Mouse (Mus musculus): ENCODE results near the gene Dolk. TPM values are rescaled to one million over a fixed set of nuclear protein-coding genes. Genes with fewer than 3 reads are reported as not detected.
A peak's percentile ranks its signal among the peaks of the same experiment; 100 is the strongest.

Gene Dolk
- polyA plus RNA-seq, 1 experiment from 2014 or later, result 27.8 TPM

DNA sequence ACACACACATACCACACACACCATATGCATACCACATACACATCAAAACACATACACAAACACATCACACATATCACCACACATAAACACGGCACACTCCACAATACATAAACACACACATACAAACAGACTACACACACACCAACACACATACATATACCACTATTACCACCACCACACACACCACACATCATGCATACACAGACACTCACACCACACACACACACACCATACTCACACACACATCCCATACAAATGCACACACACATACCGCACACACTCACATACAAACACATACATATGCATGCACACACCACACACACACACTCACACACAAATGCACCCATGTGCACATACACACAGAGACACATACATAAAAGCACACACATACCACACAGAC, 18.7 kb downstream of the Dolk start:
- H3K9me3 ChIP-seq, result no peaks in the 10 kb centered on the region
- no peak for ATAC-seq (ENCODE audit: extremely low read depth, insufficient number of reproducible peaks, low FRiP score, low TSS enrichment)
- no peaks in the 10 kb centered on the region for H3K27me3 ChIP-seq (replicated peaks)
- peaks cover 68% of the 10 kb centered on the region for H3K4me1 ChIP-seq
- peak overlapping the region; percentile 99; the same call in 1 of the 2 replicates for H3K27ac ChIP-seq (replicated peaks)
- H3K9ac ChIP-seq, result 0 out of 2 replicates have a peak overlapping the region, but pooled peaks have one; percentile 2
- H3K4me2 ChIP-seq, result no peak overlapping the region
- 95% methylated on average over 2 of the region's 2 CpGs for WGBS
- H3K36me3 ChIP-seq, result peaks cover 29% of the 10 kb centered on the region
- H3K4me3 ChIP-seq, result no peak overlapping the region

DNA sequence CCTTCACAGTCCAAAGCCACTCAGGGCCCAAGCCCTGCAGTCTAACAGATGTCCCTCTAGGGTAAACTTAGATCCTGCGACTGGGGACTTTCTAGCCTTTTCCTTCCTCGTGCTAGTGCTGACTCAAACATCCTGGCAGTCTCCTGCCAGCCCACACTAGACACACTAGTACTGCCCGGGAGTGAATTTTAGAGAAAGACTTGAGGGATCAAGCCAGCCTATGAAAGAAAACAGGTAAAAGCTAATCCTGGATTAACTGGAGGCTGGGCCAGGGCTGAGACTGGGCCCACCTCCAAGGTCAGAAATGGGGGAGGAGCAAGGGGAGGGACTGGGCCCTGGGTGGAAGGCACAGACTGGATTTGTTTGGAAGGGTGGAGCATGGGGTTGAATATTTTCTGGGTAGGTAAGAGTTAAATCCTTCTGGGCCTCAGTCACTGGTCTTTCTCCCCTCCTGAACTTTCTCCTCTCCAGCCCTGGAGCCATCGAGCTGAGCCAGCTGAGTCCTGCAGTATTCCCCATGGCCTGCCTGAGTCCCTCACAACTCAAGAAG, 19.7 kb downstream of the Dolk start:
- Histone ChIP-seq H3K4me3 (peak overlapping the region; percentile 32), H3K4me2 (peak overlapping the region; percentile 55), H3K4me1 (peaks cover 75% of the 10 kb centered on the region), H3K27me3 (replicated peaks) (no peaks in the 10 kb centered on the region), H3K9ac (peak overlapping the region; percentile 75), H3K27ac (replicated peaks) (peak overlapping the region; percentile 99), H3K36me3 (peaks cover 34% of the 10 kb centered on the region), H3K9me3 (no peaks in the 10 kb centered on the region)
- no peak for ATAC-seq (ENCODE audit: extremely low read depth, insufficient number of reproducible peaks, low FRiP score, low TSS enrichment)
- 13% methylated on average over 4 of the region's 4 CpGs for WGBS

DNA sequence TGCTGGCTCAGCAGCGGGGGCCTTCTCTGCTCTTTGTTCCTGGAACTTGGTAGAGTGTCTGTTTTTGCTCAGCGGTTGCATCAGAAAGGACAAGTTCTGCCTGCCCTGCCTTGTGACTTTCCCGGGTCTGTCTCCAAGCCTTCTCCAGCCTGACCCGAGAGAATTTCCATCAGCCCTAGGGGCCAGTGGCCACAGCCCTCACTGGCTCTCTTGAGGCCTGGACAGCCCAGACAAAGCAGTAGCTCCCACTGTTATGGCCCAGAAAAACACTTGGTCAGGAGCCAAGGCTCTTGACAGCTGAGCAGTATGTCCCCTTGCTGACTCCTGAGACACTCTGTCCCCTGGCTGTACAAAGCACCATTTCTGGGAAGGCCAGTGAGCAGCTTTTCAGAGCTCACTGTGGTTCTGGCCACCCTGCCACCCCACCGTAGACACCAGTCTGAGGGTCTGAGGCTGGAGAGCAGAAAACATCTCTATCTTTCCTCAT, 20.3 kb downstream of the Dolk start, which contains the start of gene Phyhd1:
Gene Phyhd1, plus strand, starts transcription at position 437 of the 487 bp plus-strand sequence.
- H3K4me3 ChIP-seq, result peak within 1 kb of the TSS; percentile 32
- peaks cover 75% of the 10 kb centered on the region for H3K4me1 ChIP-seq
- no peak for ATAC-seq (ENCODE audit: extremely low read depth, insufficient number of reproducible peaks, low FRiP score, low TSS enrichment)

DNA sequence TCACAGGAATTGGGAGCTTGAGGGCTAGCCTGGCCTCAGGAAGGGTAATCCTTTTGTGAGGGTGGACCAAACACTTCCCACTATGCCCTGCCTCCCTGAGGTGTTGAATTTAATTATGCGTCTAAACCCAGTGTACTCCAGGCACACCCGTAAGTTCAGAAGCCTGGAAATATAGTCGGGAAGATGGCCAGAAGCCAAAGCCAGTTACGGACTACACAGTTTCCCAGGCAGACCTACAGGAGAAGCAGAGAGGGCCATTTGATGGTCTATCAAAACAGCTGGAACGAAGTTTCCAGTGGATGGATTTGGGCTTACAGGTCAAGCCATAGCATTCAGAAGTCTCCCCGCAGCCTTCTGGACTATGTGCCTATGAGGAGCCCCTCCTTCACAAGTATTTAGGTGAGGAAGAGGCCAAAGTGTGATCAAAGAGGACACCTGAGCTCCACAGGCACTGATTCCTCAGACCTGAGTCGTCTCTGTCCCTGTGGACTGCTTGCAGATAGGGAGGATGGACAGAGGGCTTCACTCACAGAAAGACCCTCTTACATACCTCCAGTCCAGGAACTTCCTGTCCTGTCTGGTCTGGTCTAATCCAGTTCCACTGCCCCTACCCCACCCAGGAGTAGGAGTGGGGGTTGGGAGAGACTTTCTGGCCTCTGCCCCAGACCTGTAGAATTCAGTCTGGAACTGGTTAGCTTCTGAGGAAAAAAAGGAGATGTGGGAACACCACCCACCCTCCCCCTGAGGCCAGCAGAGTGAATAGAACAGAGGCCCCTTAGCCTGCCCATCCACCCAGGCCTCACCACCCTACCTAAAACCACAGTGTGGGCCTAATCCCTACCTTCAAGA, 21.2 kb downstream of the Dolk start:
- 0 out of 2 replicates have a peak overlapping the region, but pooled peaks have one; percentile 55 for H3K4me2 ChIP-seq
- peak overlapping the region; percentile 99 for H3K27ac ChIP-seq (replicated peaks)
- H3K4me3 ChIP-seq, result no peak overlapping the region
- H3K27me3 ChIP-seq (replicated peaks), result no peaks in the 10 kb centered on the region
- peak overlapping the region; percentile 75 for H3K9ac ChIP-seq
- 49% methylated on average over 7 of the region's 7 CpGs for WGBS
- peaks cover 76% of the 10 kb centered on the region for H3K4me1 ChIP-seq
- no peaks in the 10 kb centered on the region for H3K9me3 ChIP-seq
- H3K36me3 ChIP-seq, result peaks cover 50% of the 10 kb centered on the region
- no peak for ATAC-seq (ENCODE audit: extremely low read depth, insufficient number of reproducible peaks, low FRiP score, low TSS enrichment)

More for the DNA sequence above, 20.3 kb downstream of the Dolk start, which contains the start of gene Phyhd1:
- Histone ChIP-seq H3K9me3 (no peaks in the 10 kb centered on the region), H3K9ac (peak within 1 kb of the TSS; percentile 75), H3K27me3 (replicated peaks) (no peaks in the 10 kb centered on the region), H3K4me2 (peak within 1 kb of the TSS; percentile 55), H3K36me3 (peaks cover 41% of the 10 kb centered on the region), H3K27ac (replicated peaks) (peak within 1 kb of the TSS; percentile 99)
- WGBS, result 21% methylated on average over 5 of the region's 5 CpGs

DNA sequence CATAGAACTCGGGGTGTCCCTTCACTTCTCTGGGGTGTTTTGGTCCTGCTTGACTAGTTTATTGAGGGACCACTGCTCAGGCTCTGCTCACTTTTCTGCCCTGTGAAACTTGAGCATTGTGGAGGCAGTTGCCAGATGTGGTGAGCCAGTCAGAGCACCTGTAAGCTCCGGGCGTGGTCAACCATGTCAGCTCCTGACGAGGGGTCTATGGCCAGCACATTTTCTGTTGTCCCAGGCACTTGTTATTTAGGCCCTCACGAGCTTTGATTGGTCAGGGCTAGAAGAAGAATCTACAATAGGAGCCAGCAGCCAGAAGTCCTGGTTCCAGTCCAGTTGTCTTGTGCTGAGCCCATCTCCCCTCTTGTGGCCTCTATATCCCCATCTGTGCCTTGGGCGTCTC, 22.3 kb downstream of the Dolk start:
- ATAC-seq (ENCODE audit: extremely low read depth, insufficient number of reproducible peaks, low FRiP score, low TSS enrichment), result no peak
- Histone ChIP-seq H3K4me3 (no peak overlapping the region), H3K27ac (replicated peaks) (peak overlapping the region; percentile 99; the same call in 1 of the 2 replicates), H3K4me2 (no peak overlapping the region), H3K36me3 (peaks cover 61% of the 10 kb centered on the region), H3K4me1 (peaks cover 78% of the 10 kb centered on the region), H3K9ac (no peak overlapping the region), H3K27me3 (replicated peaks) (no peaks in the 10 kb centered on the region), H3K9me3 (no peaks in the 10 kb centered on the region)
- 80% methylated on average over 6 of the region's 6 CpGs for whole genome bisulfite sequencing

DNA sequence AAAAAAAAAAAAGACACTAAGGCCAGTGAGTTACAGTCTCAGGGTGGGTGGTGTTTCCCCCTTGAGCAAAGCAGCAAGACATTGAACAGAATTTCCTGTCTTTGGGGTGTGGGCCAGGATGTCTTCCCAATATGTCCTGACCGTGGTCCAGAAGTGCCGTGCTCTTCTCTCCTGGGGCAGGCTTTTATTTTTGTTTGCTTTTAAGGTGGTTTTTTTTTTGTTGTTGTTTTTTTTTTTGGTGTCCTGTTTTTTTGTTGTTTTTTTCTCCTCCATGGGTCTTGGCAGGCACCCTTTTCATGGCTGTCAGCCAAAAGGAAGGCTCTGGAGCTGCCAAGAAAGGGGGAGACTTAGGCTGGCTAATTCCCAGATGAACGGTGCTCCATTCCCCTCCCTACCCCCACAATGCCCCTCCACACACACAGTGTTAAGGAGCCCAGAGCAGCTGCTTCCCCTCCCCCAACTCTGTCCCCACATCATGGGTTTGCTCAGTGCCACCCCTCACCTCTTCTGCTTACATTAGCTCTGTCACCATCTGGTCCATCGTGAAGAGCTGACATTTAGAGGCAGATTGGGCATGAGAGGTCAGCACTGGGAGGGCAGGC, 23.2 kb downstream of the Dolk start:
- no peaks in the 10 kb centered on the region for H3K9me3 ChIP-seq
- no peak overlapping the region for H3K4me2 ChIP-seq
- no peak overlapping the region for H3K4me3 ChIP-seq
- peak overlapping the region; percentile 34; the same call in 1 of the 2 replicates for H3K9ac ChIP-seq
- no peaks in the 10 kb centered on the region for H3K27me3 ChIP-seq (replicated peaks)
- H3K27ac ChIP-seq (replicated peaks), result peak overlapping the region; percentile 65
- 54% methylated on average over 4 of the region's 4 CpGs for WGBS
- H3K4me1 ChIP-seq, result peaks cover 78% of the 10 kb centered on the region
- H3K36me3 ChIP-seq, result peaks cover 70% of the 10 kb centered on the region
- ATAC-seq (ENCODE audit: extremely low read depth, insufficient number of reproducible peaks, low FRiP score, low TSS enrichment), result no peak

DNA sequence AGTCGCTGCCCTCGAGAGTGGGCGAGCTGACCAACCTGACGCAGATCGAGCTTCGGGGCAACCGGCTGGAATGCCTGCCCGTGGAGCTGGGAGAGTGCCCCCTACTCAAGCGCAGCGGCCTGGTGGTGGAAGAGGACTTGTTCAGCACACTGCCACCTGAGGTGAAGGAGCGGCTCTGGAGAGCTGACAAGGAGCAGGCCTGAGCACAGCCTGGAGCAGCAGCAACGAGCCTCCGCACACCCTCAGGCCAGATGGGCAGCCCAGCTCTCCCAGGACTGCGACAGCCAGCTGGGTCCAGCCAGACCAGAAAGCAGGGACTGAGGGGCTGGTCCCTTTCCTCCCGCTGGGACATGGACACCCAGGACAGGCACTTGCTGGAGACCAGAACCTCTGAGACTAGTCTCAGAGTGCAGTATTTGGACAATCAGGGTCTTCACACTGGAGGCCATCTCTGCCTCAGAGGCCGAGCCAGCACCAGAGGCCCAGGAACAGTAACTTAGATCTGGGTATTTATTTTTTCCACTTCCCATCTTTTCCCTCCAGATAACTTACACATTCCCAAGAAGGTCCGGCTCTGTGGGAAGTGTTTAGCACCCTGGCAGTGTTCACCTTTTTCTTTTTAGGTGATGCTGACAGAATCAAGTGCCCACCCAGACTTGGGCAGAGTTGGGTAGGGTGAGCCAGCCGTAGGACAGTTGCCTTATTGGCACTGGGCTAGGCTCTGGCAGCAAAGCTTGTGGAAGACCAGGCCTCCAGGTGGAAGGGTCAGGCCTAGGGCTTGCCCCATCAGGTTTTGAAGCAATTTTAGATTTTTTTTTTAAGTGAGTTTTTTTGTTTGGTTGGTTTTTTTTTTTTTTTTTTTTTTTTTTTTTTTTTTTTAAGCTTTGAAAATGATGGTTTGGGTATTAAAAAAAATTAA, 24.0 kb downstream of the Dolk start:
- WGBS, result 87% methylated on average over 18 of the region's 18 CpGs
- H3K4me1 ChIP-seq, result peaks cover 84% of the 10 kb centered on the region
- no peak for ATAC-seq (ENCODE audit: extremely low read depth, insufficient number of reproducible peaks, low FRiP score, low TSS enrichment)
- H3K36me3 ChIP-seq, result peaks cover 77% of the 10 kb centered on the region
- peak overlapping the region; percentile 64 for H3K27ac ChIP-seq (replicated peaks)
- peak overlapping the region; percentile 33; the same call in 1 of the 2 replicates for H3K9ac ChIP-seq
- no peak overlapping the region for H3K4me3 ChIP-seq
- no peak overlapping the region for H3K4me2 ChIP-seq
- H3K9me3 ChIP-seq, result no peaks in the 10 kb centered on the region
- H3K27me3 ChIP-seq (replicated peaks), result no peaks in the 10 kb centered on the region

DNA sequence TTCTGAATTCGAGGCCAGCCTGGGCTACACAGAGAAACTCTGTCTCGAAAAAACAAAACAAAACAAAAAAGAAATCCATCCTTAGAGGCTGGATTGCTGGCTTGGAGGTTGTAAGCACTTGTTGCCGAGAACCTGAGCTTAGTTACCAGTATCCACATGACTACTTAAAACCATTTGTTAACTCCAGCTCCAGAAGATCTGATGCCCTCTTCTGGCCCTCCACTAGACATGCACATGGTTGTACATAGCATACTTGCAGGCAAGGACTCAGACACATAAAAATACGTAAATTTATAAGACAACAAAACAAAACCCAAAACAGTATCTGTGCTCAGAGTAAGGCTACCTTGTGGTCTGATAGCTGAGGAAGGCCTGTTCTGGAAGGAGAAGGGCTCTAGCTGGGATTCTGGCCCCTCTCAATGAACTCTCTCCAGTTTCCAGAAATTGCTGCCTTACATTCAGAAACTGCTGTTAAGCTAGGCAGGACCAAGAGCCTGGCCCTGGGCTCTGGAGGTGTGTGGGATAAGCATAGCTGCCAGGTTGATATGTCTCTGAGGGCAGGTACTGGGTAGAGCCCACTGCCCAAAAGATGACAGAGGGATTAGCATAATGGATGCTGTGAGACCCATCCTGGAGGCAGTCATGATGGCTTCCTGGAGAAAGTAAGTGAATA, 24.9 kb downstream of the Dolk start:
- H3K4me2 ChIP-seq, result no peak overlapping the region
- H3K4me3 ChIP-seq, result no peak overlapping the region
- WGBS, result 90% methylated on average over 4 of the region's 4 CpGs
- peaks cover 76% of the 10 kb centered on the region for H3K4me1 ChIP-seq
- no peak overlapping the region for H3K9ac ChIP-seq
- peak overlapping the region; percentile 64; the same call in 1 of the 2 replicates for H3K27ac ChIP-seq (replicated peaks)
- H3K9me3 ChIP-seq, result no peaks in the 10 kb centered on the region
- no peaks in the 10 kb centered on the region for H3K27me3 ChIP-seq (replicated peaks)
- peaks cover 87% of the 10 kb centered on the region for H3K36me3 ChIP-seq
- ATAC-seq (ENCODE audit: extremely low read depth, insufficient number of reproducible peaks, low FRiP score, low TSS enrichment), result no peak

DNA sequence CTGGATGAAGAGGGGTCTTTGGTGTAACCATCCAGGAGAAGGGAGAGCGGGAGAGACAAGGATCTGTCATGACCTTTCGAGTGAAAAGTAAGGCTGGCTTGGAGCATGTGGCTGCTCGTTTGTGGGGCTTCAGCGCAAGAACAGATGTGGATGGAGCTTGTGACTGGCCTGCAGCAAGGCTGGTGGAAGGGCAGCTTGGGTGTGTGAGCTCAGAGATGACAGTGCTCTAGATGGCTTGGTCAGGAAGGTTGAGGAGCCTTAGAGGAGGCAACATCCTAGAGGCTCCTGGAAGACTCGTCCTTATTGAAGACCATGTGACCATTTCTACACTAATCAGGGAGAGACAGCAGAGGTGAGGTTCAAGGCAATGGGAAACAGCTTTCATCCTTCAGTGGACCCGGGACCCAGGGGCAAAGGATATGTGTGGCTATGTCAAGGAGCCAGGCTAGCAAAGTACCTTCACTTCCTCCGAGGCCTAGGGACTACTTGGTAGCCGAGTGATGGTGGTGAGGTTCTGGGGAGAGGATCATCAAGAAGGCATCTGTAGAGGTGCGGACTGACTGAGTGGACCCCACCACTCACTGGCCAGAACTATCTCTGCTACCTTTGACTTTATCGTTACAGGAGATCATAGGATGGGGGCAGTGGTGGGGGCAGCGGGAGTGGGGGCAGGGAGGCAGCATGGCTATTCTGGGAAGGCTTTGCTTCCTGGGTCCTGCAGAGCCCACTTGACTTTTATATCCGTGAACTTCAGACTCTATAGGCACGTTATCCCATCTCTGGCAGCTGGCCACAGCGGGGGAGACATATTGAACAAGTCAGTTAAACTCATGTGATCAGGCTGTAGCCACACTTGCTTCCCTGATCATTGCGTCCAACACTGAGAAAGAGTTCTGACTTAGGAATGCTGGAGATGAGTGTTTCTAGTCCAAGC, 26.7 kb downstream of the Dolk start:
- Histone ChIP-seq H3K4me3 (no peak overlapping the region), H3K27me3 (replicated peaks) (no peaks in the 10 kb centered on the region), H3K9me3 (no peaks in the 10 kb centered on the region), H3K27ac (replicated peaks) (peak overlapping the region; percentile 74), H3K4me2 (peak overlapping the region; percentile 18), H3K9ac (peak overlapping the region; percentile 42; the same call in 1 of the 2 replicates), H3K36me3 (peaks cover 99% of the 10 kb centered on the region), H3K4me1 (peaks cover 58% of the 10 kb centered on the region)
- no peak for ATAC-seq (ENCODE audit: extremely low read depth, insufficient number of reproducible peaks, low FRiP score, low TSS enrichment)
- 68% methylated on average over 15 of the region's 15 CpGs for WGBS
